Mouse (Mus musculus): ENCODE data around the gene Guca1a. TPM values are rescaled to one million over a fixed set of nuclear protein-coding genes. Genes with fewer than 3 reads are reported as not detected.

The Guca1a gene
- polyA plus RNA-seq, 1 experiment from 2014 or later, result 5.8 TPM

GRCm38 (mm10) chr17:47368401-47369086, 31.8 kb downstream of the Guca1a start, which contains the start of gene Mrps10:
TSS of gene Mrps10 (plus strand) at chr17:47368887.
- DNase-seq (ENCODE audit: low spot score), result peak; percentile 89
- H3K4me1 ChIP-seq, result peaks cover 25% of the 10 kb centered on the region
- H3K36me3 ChIP-seq, result peaks cover 16% of the 10 kb centered on the region
- peak within 1 kb of the TSS; percentile 85 for H3K4me3 ChIP-seq
- 4% methylated on average over 35 of the region's 35 CpGs for WGBS
- H3K9me3 ChIP-seq (replicated peaks), result no peaks in the 10 kb centered on the region
- H3K27me3 ChIP-seq (ENCODE audit: low read depth, poor library complexity, severe bottlenecking), result peaks cover 34% of the 10 kb centered on the region
- peak within 1 kb of the TSS; percentile 78 for H3K27ac ChIP-seq (replicated peaks)

- H3K9me3 ChIP-seq (replicated peaks), result no peaks in the 10 kb centered on the region
- H3K4me1 ChIP-seq, result no peaks in the 10 kb centered on the region
- no peak overlapping the region for H3K4me3 ChIP-seq
- H3K27ac ChIP-seq (replicated peaks), result no peak overlapping the region
- WGBS, result 88% methylated on average over 11 of the region's 11 CpGs
- peaks cover 20% of the 10 kb centered on the region for H3K27me3 ChIP-seq (ENCODE audit: low read depth, poor library complexity, severe bottlenecking)
- H3K36me3 ChIP-seq, result peaks cover 36% of the 10 kb centered on the region
- DNase-seq (ENCODE audit: low spot score), result no peak
These were observed 39.0 kb downstream of the Guca1a start for GRCm38 (mm10) chr17:47361343-47361742.

GRCm38 (mm10) chr17:47359964-47360363, 40.4 kb downstream of the Guca1a start:
- Histone ChIP-seq H3K27me3 (ENCODE audit: low read depth, poor library complexity, severe bottlenecking) (peaks cover 7% of the 10 kb centered on the region; the same call in 1 of the 2 replicates), H3K9me3 (replicated peaks) (no peaks in the 10 kb centered on the region), H3K36me3 (peaks cover 49% of the 10 kb centered on the region), H3K4me1 (no peaks in the 10 kb centered on the region), H3K4me3 (no peak overlapping the region), H3K27ac (replicated peaks) (no peak overlapping the region)
- peak; percentile 34 for DNase-seq (ENCODE audit: low spot score)
- 49% methylated on average over 6 of the region's 6 CpGs for WGBS

- 78% methylated on average over 3 of the region's 3 CpGs for WGBS
- H3K36me3 ChIP-seq, result peaks cover 95% of the 10 kb centered on the region
- no peaks in the 10 kb centered on the region for H3K4me1 ChIP-seq
- DNase-seq (ENCODE audit: low spot score), result no peak
- H3K9me3 ChIP-seq (replicated peaks), result peaks cover 37% of the 10 kb centered on the region
- H3K27ac ChIP-seq (replicated peaks), result no peak overlapping the region
- H3K27me3 ChIP-seq (ENCODE audit: low read depth, poor library complexity, severe bottlenecking), result no peaks in the 10 kb centered on the region
- H3K4me3 ChIP-seq, result no peak overlapping the region
These were observed 50.6 kb downstream of the Guca1a start for GRCm38 (mm10) chr17:47349721-47350319.

Other genes starting within 250 kb of the Guca1a start
- 83.8 and 84.2 TPM in 2 replicates for gene Mrps10, start 31.7 kb downstream of the Guca1a start, polyA plus RNA-seq (2016; fragmentation: Nextera tagmentation; extraction: Ambion mirVana)
- gene Guca1b, start 15.2 kb downstream of the Guca1a start, polyA plus RNA-seq (2016; fragmentation: Nextera tagmentation; extraction: Ambion mirVana), result 1.2 and 2.2 TPM in 2 replicates
- 0.15 and 0.20 TPM in 2 replicates for gene AI661453, start 36.0 kb upstream of the Guca1a start, polyA plus RNA-seq (2016; fragmentation: Nextera tagmentation; extraction: Ambion mirVana)
- 0.21 and 0.33 TPM in 2 replicates for gene 1700001C19Rik, start 36.8 kb upstream of the Guca1a start, polyA plus RNA-seq (2016; fragmentation: Nextera tagmentation; extraction: Ambion mirVana)
- gene Taf8, start 101.7 kb upstream of the Guca1a start, polyA plus RNA-seq (2016; fragmentation: Nextera tagmentation; extraction: Ambion mirVana), result 31.4 and 33.8 TPM in 2 replicates
- gene Ccnd3, start 104.5 kb upstream of the Guca1a start, polyA plus RNA-seq (2016; fragmentation: Nextera tagmentation; extraction: Ambion mirVana), result 270 and 341 TPM in 2 replicates
- gene Bysl, start 210.9 kb upstream of the Guca1a start, polyA plus RNA-seq (2016; fragmentation: Nextera tagmentation; extraction: Ambion mirVana), result 41.2 and 41.9 TPM in 2 replicates
- gene Med20, start 211.0 kb upstream of the Guca1a start, polyA plus RNA-seq (2016; fragmentation: Nextera tagmentation; extraction: Ambion mirVana), result 43.2 and 45.9 TPM in 2 replicates
- gene Gm20517, start 211.0 kb upstream of the Guca1a start, polyA plus RNA-seq (2016; fragmentation: Nextera tagmentation; extraction: Ambion mirVana), result 1.4 and 2.2 TPM in 2 replicates
- gene Usp49, start 230.1 kb upstream of the Guca1a start, polyA plus RNA-seq (2016; fragmentation: Nextera tagmentation; extraction: Ambion mirVana), result 4.9 and 7.3 TPM in 2 replicates